Mouse (Mus musculus): ENCODE results near the gene Trpm3. TPM values are rescaled to one million over a fixed set of nuclear protein-coding genes. Genes with fewer than 3 reads are reported as not detected.

Gene Trpm3
- total and polyA plus RNA-seq, 3 experiments: 0.49 TPM; not detected in 2

DNA sequence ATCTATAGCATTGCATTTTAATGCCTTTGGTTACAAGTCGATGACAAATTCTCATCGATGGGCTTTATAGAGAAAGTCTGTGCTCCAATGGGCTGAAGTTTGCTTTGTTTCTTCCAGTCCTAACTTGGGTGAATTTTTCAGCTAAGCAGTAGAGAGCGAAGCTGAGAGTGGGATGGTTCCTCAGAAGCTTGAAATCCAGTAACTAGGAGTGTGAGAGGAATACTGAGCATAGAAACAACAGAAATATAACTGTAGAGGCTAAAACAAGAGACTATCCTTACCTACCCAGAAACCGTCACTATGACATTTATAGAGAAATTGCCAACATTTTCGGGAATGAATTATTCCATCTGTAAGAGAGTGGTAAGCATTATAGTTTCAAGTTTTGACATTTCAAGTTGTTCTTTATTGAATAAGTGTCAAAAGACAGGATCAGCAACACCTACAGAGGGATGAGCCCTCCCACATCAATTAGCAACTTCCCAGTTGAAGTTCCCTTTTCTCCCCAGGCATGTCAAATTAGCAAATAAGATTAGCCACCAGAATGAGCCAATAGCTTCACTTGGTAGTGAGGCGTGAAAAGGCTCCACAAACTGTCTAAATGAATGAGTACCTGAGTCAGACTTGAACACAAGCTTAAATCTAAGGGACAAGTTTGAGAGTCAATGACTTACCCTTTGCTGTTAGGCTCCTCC is 339.6 kb downstream of the Trpm3 start:
- DNase-seq (ENCODE audit: low spot score) (no peak), ATAC-seq (ENCODE audit: extremely low read depth, insufficient number of reproducible peaks, low FRiP score, poor library complexity, severe bottlenecking) (no peak)
- H3K9me3 ChIP-seq (replicated peaks): no peaks in the 10 kb centered on the region
- H3K4me3 ChIP-seq (ENCODE audit: low read depth, low read length): no peak overlapping the region
- no peaks in the 10 kb centered on the region for H3K27me3 ChIP-seq (ENCODE audit: insufficient read depth, low read length)
- no peaks in the 10 kb centered on the region for H3K4me1 ChIP-seq (ENCODE audit: insufficient read depth, low read depth, low read length)
- no peaks in the 10 kb centered on the region for H3K36me3 ChIP-seq (replicated peaks)
- no peak for TF ChIP-seq TAL1 (conservative IDR thresholded peaks at IDR 0.05; ENCODE audit: low read depth, low read length)
- no peak for TF ChIP-seq GATA2 (IDR thresholded peaks at IDR 0.05; ENCODE audit: borderline replicate concordance, low read depth, low read length)
- no peak for TF ChIP-seq CTCF (IDR thresholded peaks at IDR 0.05; ENCODE audit: low read depth, low read length)
- TF ChIP-seq GATA1 (IDR thresholded peaks at IDR 0.05; ENCODE audit: borderline replicate concordance, low read length): no peak
- no peak for TF ChIP-seq POLR2AphosphoS5 (IDR thresholded peaks at IDR 0.05; ENCODE audit: insufficient replicate concordance, low read depth, low read length)

DNA sequence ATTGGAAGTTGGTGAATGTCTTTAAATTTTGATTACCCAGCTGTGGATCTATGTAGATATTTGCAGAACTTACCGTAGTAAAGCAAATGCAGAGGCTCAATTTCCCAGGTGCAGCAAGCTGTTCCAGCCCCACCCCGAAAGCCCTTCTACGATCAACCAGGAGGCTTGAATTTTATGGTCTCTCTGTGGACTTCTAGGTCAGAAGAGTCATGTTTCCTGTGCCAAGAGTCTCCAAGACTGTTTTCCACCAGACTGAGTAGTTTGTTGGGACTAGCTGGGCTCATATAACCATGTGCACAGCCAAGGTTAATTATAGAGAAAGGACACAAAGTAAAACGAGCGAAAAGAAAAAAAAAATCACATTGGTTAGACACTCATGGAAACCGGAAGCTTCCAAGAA is 364.6 kb downstream of the Trpm3 start:
- Histone ChIP-seq H3K36me3 (replicated peaks) (no peaks in the 10 kb centered on the region), H3K9me3 (replicated peaks) (no peaks in the 10 kb centered on the region), H3K27me3 (ENCODE audit: insufficient read depth, low read length) (no peaks in the 10 kb centered on the region), H3K4me3 (ENCODE audit: low read depth, low read length) (no peak overlapping the region), H3K4me1 (ENCODE audit: insufficient read depth, low read depth, low read length) (no peaks in the 10 kb centered on the region)
- no peak for TF ChIP-seq GATA2 (IDR thresholded peaks at IDR 0.05; ENCODE audit: borderline replicate concordance, low read depth, low read length)
- TF ChIP-seq GATA1 (IDR thresholded peaks at IDR 0.05; ENCODE audit: borderline replicate concordance, low read length): no peak
- TF ChIP-seq POLR2AphosphoS5 (IDR thresholded peaks at IDR 0.05; ENCODE audit: insufficient replicate concordance, low read depth, low read length): no peak
- no peak for TF ChIP-seq CTCF (IDR thresholded peaks at IDR 0.05; ENCODE audit: low read depth, low read length)
- no peak for TF ChIP-seq TAL1 (conservative IDR thresholded peaks at IDR 0.05; ENCODE audit: low read depth, low read length)
- DNase-seq (ENCODE audit: low spot score) (no peak), ATAC-seq (ENCODE audit: extremely low read depth, insufficient number of reproducible peaks, low FRiP score, poor library complexity, severe bottlenecking) (no peak)

DNA sequence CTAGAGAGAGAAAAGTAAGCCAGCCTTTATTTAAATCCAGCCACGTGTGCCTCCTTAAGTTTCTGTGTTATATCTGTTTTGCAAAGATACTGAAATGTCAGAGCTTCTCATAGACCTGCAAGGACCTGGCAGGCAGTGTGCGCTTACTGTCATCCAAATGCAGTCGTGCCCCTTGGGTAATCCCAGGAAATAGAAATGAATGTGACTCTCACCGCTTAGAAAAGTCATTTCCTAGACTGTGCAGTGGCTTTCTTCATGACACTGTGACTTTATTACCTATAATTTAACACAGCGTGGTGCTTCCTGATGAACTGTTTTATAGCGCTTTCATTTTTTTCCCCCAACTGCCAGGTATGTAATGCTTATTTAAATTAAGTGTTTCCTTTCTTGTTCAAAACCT is 379.7 kb downstream of the Trpm3 start:
- no peaks in the 10 kb centered on the region for H3K9me3 ChIP-seq (replicated peaks)
- TF ChIP-seq TAL1 (conservative IDR thresholded peaks at IDR 0.05; ENCODE audit: low read depth, low read length): no peak
- DNase-seq (ENCODE audit: low spot score) (no peak), ATAC-seq (ENCODE audit: extremely low read depth, insufficient number of reproducible peaks, low FRiP score, poor library complexity, severe bottlenecking) (no peak)
- H3K36me3 ChIP-seq (replicated peaks): no peaks in the 10 kb centered on the region
- H3K4me3 ChIP-seq (ENCODE audit: low read depth, low read length): no peak overlapping the region
- no peaks in the 10 kb centered on the region for H3K4me1 ChIP-seq (ENCODE audit: insufficient read depth, low read depth, low read length)
- no peaks in the 10 kb centered on the region for H3K27me3 ChIP-seq (ENCODE audit: insufficient read depth, low read length)

DNA sequence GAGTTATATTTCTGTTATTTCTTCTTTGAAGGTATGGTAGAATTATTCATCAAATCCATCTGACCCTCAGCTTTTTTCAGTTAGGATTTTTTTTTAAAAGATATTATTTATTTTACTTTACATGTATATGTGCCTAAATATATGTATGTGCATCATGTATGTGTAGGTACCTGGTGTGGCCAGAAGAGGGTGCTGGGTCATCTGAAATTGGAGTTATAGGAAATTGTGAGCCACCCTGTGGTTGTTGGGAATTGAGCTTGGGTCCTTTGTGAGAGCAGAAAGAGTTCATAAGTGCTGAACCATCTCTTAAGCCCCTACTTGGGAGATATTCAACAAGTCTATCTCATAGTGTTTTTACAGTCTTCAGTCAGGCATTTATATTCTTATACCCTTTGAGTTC is 389.1 kb downstream of the Trpm3 start:
- TF ChIP-seq GATA2 (IDR thresholded peaks at IDR 0.05; ENCODE audit: borderline replicate concordance, low read depth, low read length) (no peak), CTCF (IDR thresholded peaks at IDR 0.05; ENCODE audit: low read depth, low read length) (no peak), GATA1 (IDR thresholded peaks at IDR 0.05; ENCODE audit: borderline replicate concordance, low read length) (no peak), POLR2AphosphoS5 (IDR thresholded peaks at IDR 0.05; ENCODE audit: insufficient replicate concordance, low read depth, low read length) (no peak), TAL1 (conservative IDR thresholded peaks at IDR 0.05; ENCODE audit: low read depth, low read length) (no peak)
- ATAC-seq (ENCODE audit: extremely low read depth, insufficient number of reproducible peaks, low FRiP score, poor library complexity, severe bottlenecking) (no peak), DNase-seq (ENCODE audit: low spot score) (no peak)
- Histone ChIP-seq H3K4me1 (ENCODE audit: insufficient read depth, low read depth, low read length) (no peaks in the 10 kb centered on the region), H3K4me3 (ENCODE audit: low read depth, low read length) (no peak overlapping the region), H3K27me3 (ENCODE audit: insufficient read depth, low read length) (no peaks in the 10 kb centered on the region), H3K36me3 (replicated peaks) (no peaks in the 10 kb centered on the region), H3K9me3 (replicated peaks) (no peaks in the 10 kb centered on the region)

DNA sequence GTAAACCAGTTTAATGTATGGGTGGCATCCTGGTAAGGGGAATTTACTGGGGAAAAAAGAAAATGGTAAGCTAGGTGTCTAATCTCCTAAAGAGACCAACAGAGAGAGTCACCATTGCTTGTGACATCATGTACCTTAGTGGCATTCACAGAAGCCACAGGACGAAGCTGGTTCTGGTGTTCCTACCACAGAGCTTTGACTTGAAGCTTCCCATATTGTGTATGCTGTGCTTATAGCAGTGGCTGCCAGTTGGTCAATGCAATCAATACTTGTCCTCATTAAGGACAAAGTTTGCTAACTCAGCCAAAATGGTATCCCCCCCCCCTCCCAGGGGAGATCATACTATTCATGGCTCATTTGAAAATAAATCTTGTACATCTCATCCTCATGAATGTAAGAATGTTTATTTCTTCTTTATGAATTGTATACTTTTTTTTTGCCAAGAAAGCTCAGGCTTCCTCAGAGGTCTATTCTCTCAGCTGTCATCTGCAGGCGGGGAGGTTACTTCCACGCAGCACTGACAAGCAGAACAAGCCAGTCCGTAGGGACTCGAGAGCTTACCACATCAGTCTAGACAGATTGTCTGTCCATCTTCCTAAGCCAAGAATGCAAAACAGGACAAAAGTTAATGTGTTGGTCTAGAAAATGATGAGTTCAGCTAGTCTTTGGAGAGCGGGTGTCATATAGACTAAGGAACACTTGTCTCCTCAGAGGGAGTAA is 404.3 kb downstream of the Trpm3 start:
- Histone ChIP-seq H3K4me3 (ENCODE audit: low read depth, low read length) (no peak overlapping the region), H3K9me3 (replicated peaks) (no peaks in the 10 kb centered on the region), H3K4me1 (ENCODE audit: insufficient read depth, low read depth, low read length) (no peaks in the 10 kb centered on the region), H3K36me3 (replicated peaks) (no peaks in the 10 kb centered on the region), H3K27me3 (ENCODE audit: insufficient read depth, low read length) (no peaks in the 10 kb centered on the region)
- ATAC-seq (ENCODE audit: extremely low read depth, insufficient number of reproducible peaks, low FRiP score, poor library complexity, severe bottlenecking): no peak
- no peak for DNase-seq (ENCODE audit: low spot score)
- TF ChIP-seq GATA2 (IDR thresholded peaks at IDR 0.05; ENCODE audit: borderline replicate concordance, low read depth, low read length) (no peak), POLR2AphosphoS5 (IDR thresholded peaks at IDR 0.05; ENCODE audit: insufficient replicate concordance, low read depth, low read length) (no peak), GATA1 (IDR thresholded peaks at IDR 0.05; ENCODE audit: borderline replicate concordance, low read length) (no peak)

DNA sequence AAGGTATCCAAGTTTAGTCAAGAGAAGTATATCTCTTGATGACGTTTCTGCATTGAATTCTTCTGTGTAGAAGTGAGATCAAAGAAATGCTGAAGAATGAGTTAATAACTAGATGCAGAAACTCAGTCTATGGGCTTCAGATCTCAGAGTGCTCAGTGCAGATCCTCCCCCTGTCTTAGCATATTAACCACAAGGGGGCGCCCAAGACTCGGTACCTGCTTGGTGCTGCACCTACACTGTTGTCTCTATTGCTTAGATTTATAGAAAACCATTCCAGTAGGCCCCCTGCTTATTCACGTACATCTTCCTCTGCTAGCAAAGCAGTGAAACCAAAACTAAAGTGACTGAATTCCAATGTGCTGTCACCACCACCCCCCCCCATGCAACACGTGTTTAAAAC is 413.3 kb downstream of the Trpm3 start:
- no peak for ATAC-seq (ENCODE audit: extremely low read depth, insufficient number of reproducible peaks, low FRiP score, poor library complexity, severe bottlenecking)
- no peaks in the 10 kb centered on the region for H3K27me3 ChIP-seq (ENCODE audit: insufficient read depth, low read length)

More for the DNA sequence above, 413.3 kb downstream of the Trpm3 start:
- TF ChIP-seq TAL1 (conservative IDR thresholded peaks at IDR 0.05; ENCODE audit: low read depth, low read length): no peak
- peak; percentile 54; the same call in 1 of the 2 replicates for TF ChIP-seq CTCF (IDR thresholded peaks at IDR 0.05; ENCODE audit: low read depth, low read length)
- no peak for TF ChIP-seq GATA2 (IDR thresholded peaks at IDR 0.05; ENCODE audit: borderline replicate concordance, low read depth, low read length)
- TF ChIP-seq POLR2AphosphoS5 (IDR thresholded peaks at IDR 0.05; ENCODE audit: insufficient replicate concordance, low read depth, low read length): no peak
- no peak for TF ChIP-seq GATA1 (IDR thresholded peaks at IDR 0.05; ENCODE audit: borderline replicate concordance, low read length)
- Histone ChIP-seq H3K9me3 (replicated peaks) (no peaks in the 10 kb centered on the region), H3K36me3 (replicated peaks) (no peaks in the 10 kb centered on the region), H3K4me1 (ENCODE audit: insufficient read depth, low read depth, low read length) (no peaks in the 10 kb centered on the region), H3K4me3 (ENCODE audit: low read depth, low read length) (no peak overlapping the region)
- DNase-seq (ENCODE audit: low spot score): peak; percentile 9
